Mouse (Mus musculus) kidney, embryonic 15.5 days (tissue): ENCODE measurements around the gene Ermap. TPM values are rescaled to one million over a fixed set of nuclear protein-coding genes. Genes with fewer than 3 reads are reported as not detected.

Experiments
- ATAC-seq: fragments of 200-750 bp; cut with Nextera tagmentation; replicated peaks from 2 replicates; pipeline ENCODE4 v1.8.0; 2017; ENCODE audit warnings: moderate TSS enrichment; ENCODE audit not compliant: low FRiP score
- H3K27ac ChIP-seq: fragments of 300-500 bp; sonication (generic); 2 replicates; pipeline ENCODE4 v1.5.1; 2015; ENCODE audit warnings: mild to moderate bottlenecking, inconsistent platforms
- H3K27me3 ChIP-seq: fragments of 300-500 bp; sonication (generic); 2 replicates; pipeline ENCODE4 v1.6.1; 2015; ENCODE audit warnings: inconsistent platforms
- H3K36me3 ChIP-seq: fragments of 300-500 bp; sonication (generic); 2 replicates; pipeline ENCODE4 v1.6.1; 2015; ENCODE audit warnings: inconsistent platforms
- H3K4me1 ChIP-seq: fragments of 300-500 bp; sonication (generic); 2 replicates; pipeline ENCODE4 v1.6.1; 2015; ENCODE audit warnings: inconsistent platforms
- H3K4me2 ChIP-seq: fragments of 300-500 bp; sonication (generic); 2 replicates; pipeline ENCODE4 v1.6.1; 2015; ENCODE audit warnings: moderate library complexity, mild to moderate bottlenecking, inconsistent platforms
- H3K4me3 ChIP-seq: fragments of 300-500 bp; sonication (generic); replicated peaks from 2 replicates; pipeline ENCODE4 v1.5.1; 2015; ENCODE audit warnings: mild to moderate bottlenecking, inconsistent platforms
- H3K9ac ChIP-seq: fragments of 300-500 bp; sonication (generic); 2 replicates; pipeline ENCODE4 v1.6.1; 2015; ENCODE audit warnings: mild to moderate bottlenecking, inconsistent platforms
- H3K9me3 ChIP-seq: fragments of 300-500 bp; sonication (generic); replicated peaks from 2 replicates; pipeline ENCODE4 v1.6.1; 2016; ENCODE audit warnings: inconsistent platforms
- WGBS: fragments of 180-500 bp; shearing (Covaris S2); methylation state at CpG from one replicate; pipeline ENCODE4 v1.1.7; 2015; ENCODE audit warnings: mixed read lengths; 5-methylcytosine and 5-hydroxymethylcytosine counted together
- polyA plus RNA-seq: library from polyadenylated mRNA; unstranded; fragments of >200 nt; fragmentation: Nextera tagmentation; extraction: Ambion mirVana; gene quantifications from 2 replicates; pipeline ENCODE4 v1.2.1, GENCODE M21; 2015

Gene Ermap
- 2.9 and 6.3 TPM in 2 replicates for polyA plus RNA-seq

DNA sequence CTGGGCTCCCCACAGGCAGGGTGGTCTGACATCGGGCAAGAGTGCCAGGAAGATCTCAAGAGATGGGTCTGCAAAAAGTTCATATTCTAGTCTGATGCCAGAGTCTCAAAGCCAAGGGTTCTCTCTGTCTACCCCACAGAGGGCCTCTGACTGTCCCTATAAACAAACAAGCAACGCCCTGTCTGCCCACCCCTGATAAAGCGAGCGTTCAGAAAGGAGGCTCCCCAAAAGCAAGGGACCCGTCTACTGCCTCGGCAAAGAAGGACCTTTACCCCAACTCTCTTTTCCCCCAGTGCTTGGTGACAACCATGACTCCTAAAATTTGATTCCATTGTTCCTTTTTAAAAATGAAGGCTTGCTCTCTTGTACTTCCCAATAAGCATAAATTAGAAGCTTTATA lies at the start of gene Ermap:
TSS of gene Ermap (minus strand) at position 148 of the 400 bp plus-strand sequence.
- ATAC-seq, result no peak; the same call in 1 of the 2 replicates
- Histone ChIP-seq H3K4me1 (no peaks in the 10 kb centered on the region), H3K36me3 (no peaks in the 10 kb centered on the region), H3K9me3 (no peaks in the 10 kb centered on the region), H3K9ac (no peak within 1 kb of the TSS), H3K4me2 (no peak within 1 kb of the TSS), H3K27ac (no peak within 1 kb of the TSS), H3K4me3 (no peak within 1 kb of the TSS), H3K27me3 (no peaks in the 10 kb centered on the region)
- 72% methylated on average over 6 of the region's 6 CpGs for WGBS

DNA sequence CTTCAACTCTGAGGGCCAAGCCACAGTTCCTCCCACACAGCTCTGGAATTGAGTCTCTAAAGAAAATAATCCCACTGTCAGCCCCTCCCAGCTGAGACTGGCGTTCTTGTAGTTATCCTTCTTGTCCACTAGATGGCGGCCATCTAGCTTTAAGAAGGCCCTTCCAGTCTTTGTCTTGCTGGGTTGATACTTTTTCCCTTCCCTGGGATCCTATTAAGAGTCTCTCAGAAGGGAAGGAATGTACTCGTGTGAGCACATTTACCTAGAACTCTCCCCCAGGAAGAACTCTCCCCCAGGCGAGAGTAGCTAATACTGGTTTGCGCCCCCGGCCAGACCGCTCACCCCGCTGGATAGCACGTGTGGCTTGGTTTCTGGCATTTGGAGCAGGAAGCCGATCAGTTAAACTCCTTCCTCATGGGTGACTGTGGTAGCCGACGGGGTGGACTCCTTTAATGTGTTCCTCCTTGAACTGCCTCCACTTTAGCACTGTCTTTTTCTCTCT lies 49.4 kb upstream of the Ermap start:
- H3K4me2 ChIP-seq, result peak overlapping the region; percentile 21; the same call in 1 of the 2 replicates

DNA sequence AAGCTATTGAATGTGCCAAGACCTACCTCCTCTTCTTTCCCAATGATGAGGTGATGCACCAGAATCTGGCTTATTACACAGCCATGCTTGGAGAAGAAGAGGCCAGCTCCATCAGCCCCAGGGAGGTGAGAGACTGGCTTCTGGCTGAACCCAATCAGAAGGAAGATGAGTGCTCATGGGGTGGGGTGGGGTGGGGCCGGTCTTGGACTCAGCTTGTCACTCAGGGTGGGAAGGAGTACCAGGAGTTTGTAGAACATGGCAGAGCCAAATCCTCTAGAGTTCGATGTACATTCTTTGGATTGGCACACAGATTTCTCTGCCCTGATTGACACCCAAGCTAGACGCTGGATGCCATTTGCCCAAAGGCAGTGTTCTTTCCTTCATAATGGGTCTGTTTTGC lies 48.9 kb upstream of the Ermap start:
- Histone ChIP-seq H3K9ac (no peak overlapping the region), H3K4me3 (no peak overlapping the region), H3K27me3 (no peaks in the 10 kb centered on the region), H3K4me2 (no peak overlapping the region), H3K27ac (no peak overlapping the region), H3K36me3 (peaks cover 55% of the 10 kb centered on the region), H3K4me1 (peaks cover 11% of the 10 kb centered on the region), H3K9me3 (no peaks in the 10 kb centered on the region)
- 73% methylated on average over 3 of the region's 3 CpGs for WGBS
- no peak for ATAC-seq

More for the DNA sequence above, 49.4 kb upstream of the Ermap start:
- H3K9ac ChIP-seq, result no peak overlapping the region
- no peaks in the 10 kb centered on the region for H3K9me3 ChIP-seq
- no peaks in the 10 kb centered on the region for H3K27me3 ChIP-seq
- 0 out of 2 replicates have a peak overlapping the region, but pooled peaks have one; percentile 2 for H3K4me3 ChIP-seq
- H3K36me3 ChIP-seq, result peaks cover 59% of the 10 kb centered on the region
- peak; percentile 56 for ATAC-seq
- H3K4me1 ChIP-seq, result peaks cover 5% of the 10 kb centered on the region
- 42% methylated on average over 12 of the region's 12 CpGs for WGBS
- peak overlapping the region; percentile 70 for H3K27ac ChIP-seq

GRCm38 (mm10) chr4:119234348-119234747 lies 44.5 kb upstream of the Ermap start:
- no peak overlapping the region; the same call in 1 of the 2 replicates for H3K27ac ChIP-seq
- no peaks in the 10 kb centered on the region for H3K9me3 ChIP-seq
- 0 out of 2 replicates have a peak overlapping the region, but pooled peaks have one; percentile 67 for H3K9ac ChIP-seq
- 67% methylated on average over 3 of the region's 3 CpGs for WGBS
- H3K36me3 ChIP-seq, result peaks cover 26% of the 10 kb centered on the region
- peaks cover 22% of the 10 kb centered on the region for H3K4me1 ChIP-seq
- no peak for ATAC-seq
- H3K4me3 ChIP-seq, result peak overlapping the region; percentile 85
- H3K27me3 ChIP-seq, result no peaks in the 10 kb centered on the region
- H3K4me2 ChIP-seq, result peak overlapping the region; percentile 87

- peak overlapping the region; percentile 87 for H3K4me2 ChIP-seq
- no peaks in the 10 kb centered on the region for H3K9me3 ChIP-seq
- under 1% methylated on average over 36 of the region's 36 CpGs for WGBS
- H3K27ac ChIP-seq, result peak overlapping the region; percentile 75
- peak; percentile 43; the same call in 1 of the 2 replicates for ATAC-seq
- H3K4me1 ChIP-seq, result peaks cover 22% of the 10 kb centered on the region
- H3K27me3 ChIP-seq, result no peaks in the 10 kb centered on the region
- peak overlapping the region; percentile 67 for H3K9ac ChIP-seq
- H3K4me3 ChIP-seq, result peak overlapping the region; percentile 85
- H3K36me3 ChIP-seq, result peaks cover 31% of the 10 kb centered on the region
Observed at GRCm38 (mm10) chr4:119233256-119233901, 43.6 kb upstream of the Ermap start.

GRCm38 (mm10) chr4:119232410-119233255 lies 42.8 kb upstream of the Ermap start, which contains the start of the genes AU022252 and P3h1:
TSS of gene AU022252 (minus strand) at chr4:119232712.
TSS of gene P3h1 (plus strand) at chr4:119232915.
- under 1% methylated on average over 71 of the region's 71 CpGs for WGBS

DNA sequence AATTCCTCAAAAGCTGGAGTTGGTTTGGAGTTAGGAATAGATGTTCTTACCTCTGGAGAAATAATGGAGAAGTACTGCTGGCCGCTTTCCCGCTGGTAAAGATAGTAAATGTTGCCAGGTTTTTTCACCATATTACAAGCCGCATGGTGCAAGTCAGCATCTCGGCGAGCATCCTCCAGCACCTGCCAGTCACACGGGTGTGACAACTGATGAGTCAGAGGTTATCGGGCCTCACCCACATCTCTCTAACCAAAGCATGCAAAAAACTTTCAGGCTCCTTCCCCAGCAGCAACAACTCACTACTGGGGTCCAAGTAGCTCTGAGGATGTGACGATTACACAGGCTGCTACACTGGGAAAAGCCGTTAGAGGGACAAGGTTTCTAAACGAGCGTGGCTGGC lies 36.9 kb upstream of the Ermap start:
- no peak overlapping the region for H3K9ac ChIP-seq
- H3K4me1 ChIP-seq, result peaks cover 6% of the 10 kb centered on the region
- H3K9me3 ChIP-seq, result no peaks in the 10 kb centered on the region
- no peak overlapping the region for H3K4me3 ChIP-seq
- WGBS, result 95% methylated on average over 11 of the region's 11 CpGs
- H3K4me2 ChIP-seq, result no peak overlapping the region
- H3K27ac ChIP-seq, result no peak overlapping the region
- ATAC-seq, result no peak
- peaks cover 48% of the 10 kb centered on the region for H3K36me3 ChIP-seq
- no peaks in the 10 kb centered on the region for H3K27me3 ChIP-seq

More at GRCm38 (mm10) chr4:119232410-119233255, 42.8 kb upstream of the Ermap start, which contains the start of the genes AU022252 and P3h1:
- H3K9ac ChIP-seq, result peak within 1 kb of the TSS; percentile 84
- H3K4me1 ChIP-seq, result peaks cover 22% of the 10 kb centered on the region
- H3K4me2 ChIP-seq, result peak within 1 kb of the TSS; percentile 87
- ATAC-seq, result peak; percentile 97
- H3K9me3 ChIP-seq, result no peaks in the 10 kb centered on the region
- peak within 1 kb of the TSS; percentile 85 for H3K4me3 ChIP-seq
- peaks cover 33% of the 10 kb centered on the region for H3K36me3 ChIP-seq
- peak within 1 kb of the TSS; percentile 75 for H3K27ac ChIP-seq
- no peaks in the 10 kb centered on the region for H3K27me3 ChIP-seq

DNA sequence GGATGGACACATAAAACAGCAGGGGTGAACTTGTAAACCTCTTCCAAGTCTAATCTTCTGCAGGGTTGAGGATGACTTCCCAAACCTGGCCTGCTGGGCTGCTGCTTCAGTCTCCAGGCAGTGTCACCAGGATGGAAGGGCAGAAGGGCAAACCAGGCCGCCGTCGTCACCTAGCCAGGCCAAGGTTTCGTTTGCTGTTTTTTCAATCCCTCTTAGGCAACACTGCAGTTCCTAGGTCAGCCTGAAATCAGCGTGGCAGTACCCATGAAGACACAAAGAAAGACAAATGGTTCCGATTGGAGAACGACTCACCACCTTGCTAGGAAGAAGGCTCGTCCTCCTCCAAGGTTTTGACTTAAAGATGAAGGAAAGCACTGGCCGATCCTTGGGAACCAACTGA lies 35.9 kb upstream of the Ermap start:
- no peak for ATAC-seq
- H3K9ac ChIP-seq, result no peak overlapping the region
- H3K4me1 ChIP-seq, result no peaks in the 10 kb centered on the region
- no peak overlapping the region for H3K4me2 ChIP-seq
- H3K4me3 ChIP-seq, result no peak overlapping the region
- no peaks in the 10 kb centered on the region for H3K9me3 ChIP-seq
- 93% methylated on average over 9 of the region's 9 CpGs for WGBS
- no peak overlapping the region for H3K27ac ChIP-seq
- peaks cover 48% of the 10 kb centered on the region for H3K36me3 ChIP-seq
- no peaks in the 10 kb centered on the region for H3K27me3 ChIP-seq

DNA sequence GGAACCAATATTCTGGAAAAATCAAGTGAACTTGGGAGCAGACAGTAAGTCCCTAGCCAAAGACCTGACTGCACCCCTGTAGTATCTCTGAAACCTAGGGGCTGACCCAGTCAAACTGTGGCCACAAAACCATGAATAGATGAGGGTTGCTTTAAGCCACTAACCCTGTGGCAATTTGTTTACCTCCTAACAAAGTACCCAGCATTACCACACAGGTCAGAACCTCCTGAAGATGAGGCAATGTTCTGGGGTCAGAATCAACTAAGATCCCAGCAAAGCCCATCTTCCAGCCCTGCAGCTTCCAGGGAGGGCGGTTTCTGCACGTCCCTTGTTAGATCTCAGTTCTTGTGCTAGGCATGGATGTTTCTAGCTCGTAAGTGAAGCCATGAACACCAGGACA lies 34.7 kb upstream of the Ermap start:
- Histone ChIP-seq H3K4me1 (no peaks in the 10 kb centered on the region), H3K9me3 (no peaks in the 10 kb centered on the region), H3K27me3 (no peaks in the 10 kb centered on the region), H3K4me3 (no peak overlapping the region), H3K27ac (no peak overlapping the region), H3K4me2 (no peak overlapping the region), H3K9ac (no peak overlapping the region), H3K36me3 (peaks cover 48% of the 10 kb centered on the region)
- no peak for ATAC-seq
- WGBS, result 94% methylated on average over 3 of the region's 3 CpGs

DNA sequence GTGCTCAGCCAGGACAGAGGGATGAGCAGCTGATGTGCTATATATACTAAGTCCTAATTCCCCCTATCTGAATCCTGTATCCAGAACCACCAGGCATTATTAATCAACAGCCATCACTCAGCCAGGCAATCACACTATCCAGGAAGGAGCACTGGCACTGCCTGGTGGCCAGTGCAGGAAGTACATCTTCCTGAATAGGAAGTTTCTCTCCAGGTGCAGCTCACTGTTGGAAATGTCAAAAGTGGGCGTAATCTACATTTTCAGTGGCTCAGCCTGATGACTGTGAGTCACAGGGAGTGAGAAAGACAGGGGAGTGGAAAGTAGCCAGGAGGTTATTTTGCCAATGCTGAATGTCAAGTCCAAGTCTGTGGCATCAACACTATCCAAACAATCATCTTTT lies 33.9 kb upstream of the Ermap start:
- H3K36me3 ChIP-seq, result peaks cover 47% of the 10 kb centered on the region
- 91% methylated on average over 1 of the region's 1 CpGs for WGBS
- H3K9ac ChIP-seq, result no peak overlapping the region
- H3K4me2 ChIP-seq, result no peak overlapping the region
- no peak overlapping the region for H3K27ac ChIP-seq
- ATAC-seq, result peak; percentile 30; the same call in 1 of the 2 replicates
- H3K4me3 ChIP-seq, result no peak overlapping the region
- H3K4me1 ChIP-seq, result no peaks in the 10 kb centered on the region
- H3K27me3 ChIP-seq, result no peaks in the 10 kb centered on the region
- H3K9me3 ChIP-seq, result no peaks in the 10 kb centered on the region

DNA sequence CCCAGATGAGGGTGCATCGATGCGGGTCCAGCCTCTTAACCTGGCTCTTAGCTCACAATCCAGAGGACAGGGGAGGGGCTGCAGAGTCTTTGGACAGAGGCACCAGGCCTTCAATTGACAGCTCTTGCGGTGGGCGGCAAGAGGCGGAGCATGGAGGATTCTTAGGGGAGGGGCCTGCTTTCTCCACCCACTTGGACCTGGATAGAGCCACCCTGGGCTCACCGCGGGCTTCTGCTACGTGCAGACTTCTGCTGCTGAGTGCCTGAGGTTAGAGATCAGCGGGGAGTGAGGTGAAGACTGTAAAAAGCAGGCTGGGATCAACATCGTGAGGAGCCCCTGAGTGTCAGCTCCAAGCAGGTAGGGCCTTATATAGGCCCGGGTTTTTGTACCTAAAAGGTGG lies 28.4 kb upstream of the Ermap start, which contains the start of gene Tmem269:
TSS of gene Tmem269 (minus strand) at position 49 of the 400 bp plus-strand sequence.
- H3K4me1 ChIP-seq, result peaks cover 14% of the 10 kb centered on the region
- no peak within 1 kb of the TSS for H3K4me2 ChIP-seq
- peak; percentile 59; the same call in 1 of the 2 replicates for ATAC-seq
- H3K27ac ChIP-seq, result no peak within 1 kb of the TSS
- no peak within 1 kb of the TSS for H3K4me3 ChIP-seq
- H3K9me3 ChIP-seq, result no peaks in the 10 kb centered on the region
- no peak within 1 kb of the TSS for H3K9ac ChIP-seq
- no peaks in the 10 kb centered on the region for H3K36me3 ChIP-seq
- no peaks in the 10 kb centered on the region for H3K27me3 ChIP-seq
- WGBS, result 14% methylated on average over 11 of the region's 11 CpGs
